Mouse (Mus musculus): ENCODE data around the gene Igsf3. TPM values are rescaled to one million over a fixed set of nuclear protein-coding genes. Genes with fewer than 3 reads are reported as not detected.

The Igsf3 gene
- polyA plus RNA-seq, 1 experiment from 2014 or later = 24.1 TPM

GRCm38 (mm10) chr3:101360832-101361231 is 16.1 kb upstream of the Igsf3 start:
- WGBS = 79% methylated on average over 6 of the region's 6 CpGs
- Histone ChIP-seq H3K27ac (ENCODE audit: low read depth) (no peak overlapping the region), H3K27me3 (ENCODE audit: insufficient read depth, low read length) (no peaks in the 10 kb centered on the region), H3K9me3 (ENCODE audit: low read depth, low read length) (no peaks in the 10 kb centered on the region), H3K4me2 (no peak overlapping the region), H3K4me1 (ENCODE audit: insufficient read depth) (peaks cover under 1% of the 10 kb centered on the region), H3K4me3 (ENCODE audit: low read depth, low read length) (no peak overlapping the region), H3K9ac (no peak overlapping the region), H3K36me3 (ENCODE audit: insufficient read depth) (no peaks in the 10 kb centered on the region)
- ATAC-seq (ENCODE audit: insufficient read depth) = no peak
- TF ChIP-seq CTCF (IDR thresholded peaks at IDR 0.05; ENCODE audit: low read depth) = no peak
- no peak for DNase-seq

- Histone ChIP-seq H3K4me3 (ENCODE audit: low read depth, low read length) (no peak overlapping the region), H3K4me1 (ENCODE audit: insufficient read depth) (peaks cover 3% of the 10 kb centered on the region; the same call in 1 of the 2 replicates), H3K4me2 (no peak overlapping the region), H3K9me3 (ENCODE audit: low read depth, low read length) (no peaks in the 10 kb centered on the region), H3K27me3 (ENCODE audit: insufficient read depth, low read length) (no peaks in the 10 kb centered on the region), H3K36me3 (ENCODE audit: insufficient read depth) (no peaks in the 10 kb centered on the region), H3K27ac (ENCODE audit: low read depth) (no peak overlapping the region), H3K9ac (no peak overlapping the region)
- ATAC-seq (ENCODE audit: insufficient read depth) = no peak
- no peak for TF ChIP-seq CTCF (IDR thresholded peaks at IDR 0.05; ENCODE audit: low read depth)
- DNase-seq = no peak
- WGBS = 85% methylated on average over 4 of the region's 4 CpGs
Observed at GRCm38 (mm10) chr3:101362391-101362790, 14.5 kb upstream of the Igsf3 start.

- no peak overlapping the region for H3K9ac ChIP-seq
- TF ChIP-seq CTCF (IDR thresholded peaks at IDR 0.05; ENCODE audit: low read depth) = no peak
- H3K4me3 ChIP-seq (ENCODE audit: low read depth, low read length) = no peak overlapping the region
- H3K4me2 ChIP-seq = no peak overlapping the region
- no peaks in the 10 kb centered on the region for H3K27me3 ChIP-seq (ENCODE audit: insufficient read depth, low read length)
- WGBS = 78% methylated on average over 7 of the region's 7 CpGs
- H3K4me1 ChIP-seq (ENCODE audit: insufficient read depth) = peaks cover 3% of the 10 kb centered on the region; the same call in 1 of the 2 replicates
- no peaks in the 10 kb centered on the region for H3K9me3 ChIP-seq (ENCODE audit: low read depth, low read length)
- ATAC-seq (ENCODE audit: insufficient read depth) (peak; percentile 47; the same call in 1 of the 2 replicates), DNase-seq (no peak)
- no peak overlapping the region for H3K27ac ChIP-seq (ENCODE audit: low read depth)
- no peaks in the 10 kb centered on the region for H3K36me3 ChIP-seq (ENCODE audit: insufficient read depth)
Observed at GRCm38 (mm10) chr3:101363574-101363973, 13.3 kb upstream of the Igsf3 start.

GRCm38 (mm10) chr3:101365081-101365612 is 11.7 kb upstream of the Igsf3 start:
- no peak overlapping the region for H3K9ac ChIP-seq
- H3K4me3 ChIP-seq (ENCODE audit: low read depth, low read length) = no peak overlapping the region
- H3K27me3 ChIP-seq (ENCODE audit: insufficient read depth, low read length) = no peaks in the 10 kb centered on the region
- no peak overlapping the region for H3K4me2 ChIP-seq
- H3K36me3 ChIP-seq (ENCODE audit: insufficient read depth) = no peaks in the 10 kb centered on the region
- ATAC-seq (ENCODE audit: insufficient read depth) (no peak), DNase-seq (no peak)
- no peak for TF ChIP-seq CTCF (IDR thresholded peaks at IDR 0.05; ENCODE audit: low read depth)
- peaks cover 8% of the 10 kb centered on the region; the same call in 1 of the 2 replicates for H3K4me1 ChIP-seq (ENCODE audit: insufficient read depth)
- no peaks in the 10 kb centered on the region for H3K9me3 ChIP-seq (ENCODE audit: low read depth, low read length)
- 65% methylated on average over 6 of the region's 6 CpGs for WGBS
- H3K27ac ChIP-seq (ENCODE audit: low read depth) = no peak overlapping the region

GRCm38 (mm10) chr3:101365911-101366310 is 11.0 kb upstream of the Igsf3 start:
- DNase-seq = no peak
- WGBS = 57% methylated on average over 9 of the region's 9 CpGs
- no peak for ATAC-seq (ENCODE audit: insufficient read depth)
- Histone ChIP-seq H3K4me3 (ENCODE audit: low read depth, low read length) (no peak overlapping the region), H3K27me3 (ENCODE audit: insufficient read depth, low read length) (no peaks in the 10 kb centered on the region), H3K27ac (ENCODE audit: low read depth) (no peak overlapping the region), H3K36me3 (ENCODE audit: insufficient read depth) (no peaks in the 10 kb centered on the region), H3K9me3 (ENCODE audit: low read depth, low read length) (no peaks in the 10 kb centered on the region), H3K4me2 (no peak overlapping the region), H3K9ac (no peak overlapping the region), H3K4me1 (ENCODE audit: insufficient read depth) (peaks cover 8% of the 10 kb centered on the region; the same call in 1 of the 2 replicates)
- no peak for TF ChIP-seq CTCF (IDR thresholded peaks at IDR 0.05; ENCODE audit: low read depth)

- DNase-seq (peak; percentile 42), ATAC-seq (ENCODE audit: insufficient read depth) (peak; percentile 47; the same call in 1 of the 2 replicates)
- Histone ChIP-seq H3K4me2 (no peak overlapping the region; the same call in 1 of the 2 replicates), H3K9ac (no peak overlapping the region), H3K4me1 (ENCODE audit: insufficient read depth) (peaks cover 8% of the 10 kb centered on the region; the same call in 1 of the 2 replicates), H3K9me3 (ENCODE audit: low read depth, low read length) (no peaks in the 10 kb centered on the region), H3K27me3 (ENCODE audit: insufficient read depth, low read length) (no peaks in the 10 kb centered on the region), H3K27ac (ENCODE audit: low read depth) (no peak overlapping the region), H3K36me3 (ENCODE audit: insufficient read depth) (no peaks in the 10 kb centered on the region), H3K4me3 (ENCODE audit: low read depth, low read length) (no peak overlapping the region)
- TF ChIP-seq CTCF (IDR thresholded peaks at IDR 0.05; ENCODE audit: low read depth) = no peak
- WGBS = 25% methylated on average over 11 of the region's 11 CpGs
Observed at GRCm38 (mm10) chr3:101367372-101367771, 9.5 kb upstream of the Igsf3 start.

- Histone ChIP-seq H3K4me2 (0 out of 2 replicates have a peak overlapping the region, but pooled peaks have one; percentile 10), H3K27me3 (ENCODE audit: insufficient read depth, low read length) (no peaks in the 10 kb centered on the region), H3K9ac (no peak overlapping the region), H3K36me3 (ENCODE audit: insufficient read depth) (no peaks in the 10 kb centered on the region), H3K9me3 (ENCODE audit: low read depth, low read length) (no peaks in the 10 kb centered on the region), H3K4me3 (ENCODE audit: low read depth, low read length) (no peak overlapping the region), H3K27ac (ENCODE audit: low read depth) (no peak overlapping the region), H3K4me1 (ENCODE audit: insufficient read depth) (peaks cover 8% of the 10 kb centered on the region; the same call in 1 of the 2 replicates)
- ATAC-seq (ENCODE audit: insufficient read depth) = peak; percentile 25; the same call in 1 of the 2 replicates
- peak; percentile 64 for DNase-seq
- WGBS = 21% methylated on average over 10 of the region's 10 CpGs
- TF ChIP-seq CTCF (IDR thresholded peaks at IDR 0.05; ENCODE audit: low read depth) = no peak
Observed at GRCm38 (mm10) chr3:101369301-101369881, 7.5 kb upstream of the Igsf3 start.
